Mouse (Mus musculus) heart, adult 11 months (tissue): ENCODE data around the gene Ints11.

ENCODE experiments used
- DNase-seq: peaks from one replicate; pipeline ENCODE4 v3.0.0; 2022

Ints11 gene

GRCm38 (mm10) chr4:155869317-155870033 lies at the start of gene Ints11, which contains the start of gene Cptp:
Ints11 (plus strand) TSS chr4:155869546.
Cptp (minus strand) TSS chr4:155869440.
- DNase-seq: peak; percentile 100

GRCm38 (mm10) chr4:155821025-155821424 lies 48.3 kb upstream of the Ints11 start:
- DNase-seq: peak; percentile 85

- no peak for DNase-seq
These were observed 45.9 kb upstream of the Ints11 start for GRCm38 (mm10) chr4:155823443-155823842.

- no peak for DNase-seq
These were observed 39.5 kb upstream of the Ints11 start for GRCm38 (mm10) chr4:155829866-155830265.

- DNase-seq: no peak
These were observed 38.8 kb upstream of the Ints11 start for GRCm38 (mm10) chr4:155830596-155830995.

- DNase-seq: peak; percentile 99
These were observed 38.1 kb upstream of the Ints11 start, which contains the start of gene Aurkaip1 for GRCm38 (mm10) chr4:155831205-155831766. Aurkaip1 (plus strand) TSS chr4:155831272.

- DNase-seq: no peak
These were observed 37.5 kb upstream of the Ints11 start for GRCm38 (mm10) chr4:155831831-155832230.

GRCm38 (mm10) chr4:155832321-155832720 lies 37.0 kb upstream of the Ints11 start:
- DNase-seq: peak; percentile 92

- DNase-seq: peak; percentile 94
These were observed 36.1 kb upstream of the Ints11 start for GRCm38 (mm10) chr4:155833234-155833633.

- DNase-seq: peak; percentile 98
These were observed 35.5 kb upstream of the Ints11 start for GRCm38 (mm10) chr4:155833836-155834235.

- peak; percentile 99 for DNase-seq
These were observed 31.8 kb upstream of the Ints11 start for GRCm38 (mm10) chr4:155837404-155838010.

- DNase-seq: peak; percentile 98
These were observed 30.9 kb upstream of the Ints11 start for GRCm38 (mm10) chr4:155838187-155839153.

GRCm38 (mm10) chr4:155839483-155839910 lies 29.8 kb upstream of the Ints11 start, which contains the start of gene Mxra8:
Mxra8 (plus strand) TSS chr4:155839680.
- DNase-seq: peak; percentile 100

GRCm38 (mm10) chr4:155840076-155841002 lies 29.0 kb upstream of the Ints11 start:
- DNase-seq: no peak

- peak; percentile 98 for DNase-seq
These were observed 28.3 kb upstream of the Ints11 start for GRCm38 (mm10) chr4:155841003-155841454.

- peak; percentile 94 for DNase-seq
These were observed 27.6 kb upstream of the Ints11 start for GRCm38 (mm10) chr4:155841651-155842270.

- DNase-seq: peak; percentile 86
These were observed 26.1 kb upstream of the Ints11 start for GRCm38 (mm10) chr4:155843231-155843630.

GRCm38 (mm10) chr4:155846871-155847578 lies 22.3 kb upstream of the Ints11 start, which contains the start of gene Dvl1:
Dvl1 (plus strand) TSS chr4:155847402.
- peak; percentile 99 for DNase-seq

GRCm38 (mm10) chr4:155847591-155848352 lies 21.6 kb upstream of the Ints11 start:
- peak; percentile 96 for DNase-seq
